Mouse (Mus musculus) regulatory T cell (primary cell): ENCODE data around the gene Taok1.

Experiments
- in situ Hi-C: fragments of 300-600 bp; cut with MboI, MseI; formaldehyde crosslinking; loops from one replicate; pipeline ENCODE4 v1.15.1; 2025; ENCODE audit warnings: high pct_unique_total_duplicates

The Taok1 gene

GRCm38 (mm10) chr11:77493512-77494343 lies 113.9 kb downstream of the Taok1 start, which contains the start of gene Git1:
TSS of gene Git1 (plus strand) at chr11:77493562.
- in situ Hi-C loops: loop anchor here (10.0 kb wide), 1 partner anchor 131 kb away; no protein-coding TSS in a partner anchor

- in situ Hi-C loops: loop anchor here (10.0 kb wide), 1 partner anchor 132 kb away; no protein-coding TSS in a partner anchor
These were observed 114.7 kb downstream of the Taok1 start for GRCm38 (mm10) chr11:77492911-77493332.

GRCm38 (mm10) chr11:77492311-77492871 lies 115.2 kb downstream of the Taok1 start:
- in situ Hi-C loops: loop anchor here (10.0 kb wide), 1 partner anchor 132 kb away; no protein-coding TSS in a partner anchor

- in situ Hi-C loops: loop anchor here (10.0 kb wide), 1 partner anchor 133 kb away; no protein-coding TSS in a partner anchor
These were observed 115.9 kb downstream of the Taok1 start for GRCm38 (mm10) chr11:77491502-77492291.

- in situ Hi-C loops: loop anchor here (10.0 kb wide), 1 partner anchor 134 kb away; no protein-coding TSS in a partner anchor
These were observed 116.5 kb downstream of the Taok1 start for GRCm38 (mm10) chr11:77491123-77491501.

GRCm38 (mm10) chr11:77490451-77490850 lies 117.2 kb downstream of the Taok1 start:
- in situ Hi-C loops: loop anchor here (10.0 kb wide), 1 partner anchor 134 kb away; no protein-coding TSS in a partner anchor

- in situ Hi-C loops: loop anchor here (10.0 kb wide), 1 partner anchor 135 kb away; no protein-coding TSS in a partner anchor
These were observed 117.9 kb downstream of the Taok1 start, which contains the start of gene Ankrd13b for GRCm38 (mm10) chr11:77489591-77490235. TSS of gene Ankrd13b (minus strand) at chr11:77489678.

GRCm38 (mm10) chr11:77488771-77489581 lies 118.6 kb downstream of the Taok1 start:
- in situ Hi-C loops: no loop called here

GRCm38 (mm10) chr11:77486798-77487197 lies 120.8 kb downstream of the Taok1 start:
- in situ Hi-C loops: no loop called here

- in situ Hi-C loops: no loop called here
These were observed 122.4 kb downstream of the Taok1 start for GRCm38 (mm10) chr11:77485229-77485628.

GRCm38 (mm10) chr11:77483510-77484255 lies 123.9 kb downstream of the Taok1 start:
- in situ Hi-C loops: no loop called here

GRCm38 (mm10) chr11:77483043-77483442 lies 124.6 kb downstream of the Taok1 start:
- in situ Hi-C loops: no loop called here
